Mouse (Mus musculus) lung, adult 18-20 months (tissue): ENCODE measurements at regions not wholly inside any gene's neighbourhood (a gene's known extent, or its start where the extent isn't known, plus 50 kb on each side); places are given as distances from the start of the nearest gene placed in this dataset.

Experiments used
- DNase-seq, 2 experiments: peaks; one replicate each; pipeline ENCODE4 v3.0.0; 2022; ENCODE audit warnings: mixed read lengths in 2 of 2

GRCm38 (mm10) chr17:3962176-3962575, 266.1 kb upstream of the Nox3 start:
- DNase-seq: no peak

GRCm38 (mm10) chr17:3946540-3946939, 250.5 kb upstream of the Nox3 start:
- DNase-seq: no peak

- DNase-seq: no peak
These were observed 240.3 kb upstream of the Nox3 start for GRCm38 (mm10) chr17:3936361-3936760.

GRCm38 (mm10) chr17:3933208-3933607, 237.1 kb upstream of the Nox3 start:
- DNase-seq: no peak

GRCm38 (mm10) chr17:3932071-3932470, 236.0 kb upstream of the Nox3 start:
- DNase-seq: no peak

- DNase-seq: no peak
These were observed 231.0 kb upstream of the Nox3 start for GRCm38 (mm10) chr17:3927106-3927505.

GRCm38 (mm10) chr17:3920282-3920681, 224.2 kb upstream of the Nox3 start:
- DNase-seq: no peak

GRCm38 (mm10) chr17:3892826-3893225, 196.8 kb upstream of the Nox3 start:
- DNase-seq: no peak

- DNase-seq: no peak
These were observed 187.1 kb upstream of the Nox3 start for GRCm38 (mm10) chr17:3883146-3883545.

- no peak for DNase-seq
These were observed 183.0 kb upstream of the Nox3 start for GRCm38 (mm10) chr17:3879075-3879474.

GRCm38 (mm10) chr17:3869459-3870194, 173.6 kb upstream of the Nox3 start:
- no peak for DNase-seq

- DNase-seq: peak in 1 of 2 experiments; percentile 1
These were observed 166.3 kb upstream of the Nox3 start for GRCm38 (mm10) chr17:3862384-3862783.

- DNase-seq: no peak
These were observed 140.3 kb upstream of the Nox3 start for GRCm38 (mm10) chr17:3836386-3836785.

GRCm38 (mm10) chr17:3811187-3811586, 115.1 kb upstream of the Nox3 start:
- DNase-seq: no peak

- DNase-seq: no peak
These were observed 107.4 kb upstream of the Nox3 start for GRCm38 (mm10) chr17:3803507-3803906.

- peak in 1 of 2 experiments; percentile 9 for DNase-seq
These were observed 96.5 kb upstream of the Nox3 start for GRCm38 (mm10) chr17:3792597-3792996.

- DNase-seq: no peak
These were observed 86.1 kb upstream of the Nox3 start for GRCm38 (mm10) chr17:3782156-3782555.

- no peak for DNase-seq
These were observed 81.6 kb upstream of the Nox3 start for GRCm38 (mm10) chr17:3777691-3778090.

- peak; percentile 2 to 8 for DNase-seq
These were observed 51.8 kb upstream of the Nox3 start for GRCm38 (mm10) chr17:3747808-3748335.
